Mouse (Mus musculus) kidney, adult 8-10 months (tissue): ENCODE measurements around the gene Hist1h2ae.
A peak's percentile ranks its signal among the peaks of the same experiment; 100 is the strongest.
"Not testable (repeated sequence)": the region's sequence is repeated elsewhere in the genome, so short reads cannot be mapped to it uniquely, and the experiment has no call there.

Experiments used
- DNase-seq, 2 experiments: peaks; one replicate each; pipeline ENCODE4 v3.0.0; 2022

The Hist1h2ae gene

DNA sequence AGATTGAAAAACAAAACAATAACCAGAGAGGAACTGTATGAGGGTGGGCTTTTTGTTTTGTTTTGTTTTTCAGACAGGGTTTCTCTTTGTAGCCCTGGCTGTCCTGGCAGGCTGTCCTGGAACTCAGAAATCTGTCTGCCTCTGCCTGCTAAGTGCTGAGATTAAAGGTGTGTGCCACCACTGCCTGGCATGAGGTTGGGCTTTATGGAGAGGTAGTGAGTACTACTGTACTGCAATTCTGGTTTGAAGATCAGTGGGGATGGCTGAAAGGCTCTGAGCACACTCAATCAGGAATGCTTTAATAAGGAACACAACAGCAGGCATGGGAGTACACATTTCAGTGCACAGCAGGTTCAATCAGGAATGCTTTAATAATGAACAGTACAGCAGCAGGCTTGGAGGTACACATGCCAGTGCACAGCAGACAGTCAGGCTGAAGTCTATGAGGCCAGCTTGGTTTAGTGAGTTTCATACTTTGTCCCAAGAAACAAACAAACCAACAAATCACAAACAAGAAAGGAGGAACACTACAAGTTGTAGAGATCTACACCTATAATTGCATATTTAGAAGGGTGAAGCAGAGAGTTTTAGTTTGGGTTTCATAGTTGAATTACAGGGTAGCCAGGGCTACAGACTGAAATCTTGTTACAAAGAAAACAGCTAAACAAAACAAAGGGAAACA, 12.5 kb upstream of the Hist1h2ae start:
- DNase-seq, result no peak

DNA sequence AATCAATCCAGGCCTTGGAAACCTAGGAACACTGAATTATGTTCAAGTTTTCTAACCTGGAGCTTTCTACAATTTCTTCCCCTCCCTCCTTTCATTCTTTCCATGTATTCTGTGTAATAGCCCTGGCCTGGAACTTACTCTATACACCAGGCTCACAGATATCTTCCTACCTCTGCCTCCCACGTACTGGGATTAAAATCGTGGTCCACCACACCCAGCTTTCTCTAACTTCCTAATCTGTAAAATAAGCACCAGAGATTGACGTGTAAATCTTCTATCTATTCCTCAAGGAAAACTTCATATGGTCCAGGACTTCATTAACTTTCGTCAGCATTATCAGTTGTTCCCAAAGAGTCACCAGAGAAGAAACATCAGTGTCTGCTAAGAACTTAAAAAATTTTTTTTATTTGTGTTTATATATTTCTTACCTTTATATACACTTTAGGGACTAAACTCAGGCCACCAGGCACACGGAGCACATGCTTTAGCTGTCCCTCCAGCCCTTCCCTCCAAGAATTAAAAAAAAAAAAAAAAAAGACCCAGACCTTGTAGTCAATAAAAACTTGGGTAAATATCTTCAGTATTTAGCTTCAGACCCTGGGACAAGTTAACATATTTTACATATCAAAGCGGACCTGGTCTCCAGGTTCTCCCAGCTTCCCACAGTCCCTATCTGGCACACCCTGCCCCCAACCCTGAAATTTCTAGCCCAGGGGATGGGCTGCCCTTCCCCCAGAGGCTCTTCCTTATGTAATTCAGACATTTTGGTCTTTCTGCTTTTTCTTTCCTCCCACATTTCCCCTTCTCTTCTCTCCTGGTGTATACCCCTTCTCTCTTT, 11.4 kb upstream of the Hist1h2ae start:
- no peak for DNase-seq

DNA sequence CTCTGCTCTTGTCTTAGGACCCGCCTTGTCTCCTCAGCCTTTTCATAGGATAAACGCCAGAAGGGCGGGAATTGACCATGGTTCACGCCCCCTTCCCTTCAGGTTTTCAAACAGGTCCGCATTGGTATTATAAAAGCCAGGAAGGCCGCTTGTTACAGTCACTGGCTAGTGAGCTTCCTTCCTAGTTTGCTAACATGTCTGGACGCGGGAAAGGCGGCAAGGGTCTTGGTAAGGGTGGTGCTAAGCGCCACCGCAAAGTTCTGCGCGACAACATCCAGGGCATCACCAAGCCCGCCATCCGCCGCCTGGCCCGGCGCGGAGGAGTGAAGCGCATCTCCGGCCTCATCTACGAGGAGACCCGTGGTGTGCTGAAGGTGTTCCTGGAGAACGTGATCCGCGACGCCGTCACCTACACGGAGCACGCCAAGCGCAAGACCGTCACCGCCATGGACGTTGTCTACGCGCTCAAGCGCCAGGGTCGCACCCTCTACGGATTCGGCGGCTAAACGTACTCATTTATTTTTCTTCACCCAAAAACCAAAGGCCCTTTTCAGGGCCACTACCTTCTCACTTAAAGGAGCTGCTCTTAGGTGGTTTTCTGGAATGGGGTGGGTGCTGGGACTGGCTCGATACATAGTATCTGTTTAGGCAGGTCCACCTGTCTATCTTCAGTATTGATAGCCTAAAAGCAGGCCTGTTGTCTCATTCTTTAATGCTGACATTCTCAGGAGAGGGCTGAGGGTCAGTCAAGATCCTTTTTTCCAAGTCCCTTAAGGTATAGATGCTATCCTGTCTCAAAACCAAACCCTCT, 10.6 kb upstream of the Hist1h2ae start, which contains the start of gene Hist1h4d:
Hist1h4d (plus strand) TSS at position 191 of the 811 bp plus-strand sequence.
- peak; percentile 95 to 96 for DNase-seq

DNA sequence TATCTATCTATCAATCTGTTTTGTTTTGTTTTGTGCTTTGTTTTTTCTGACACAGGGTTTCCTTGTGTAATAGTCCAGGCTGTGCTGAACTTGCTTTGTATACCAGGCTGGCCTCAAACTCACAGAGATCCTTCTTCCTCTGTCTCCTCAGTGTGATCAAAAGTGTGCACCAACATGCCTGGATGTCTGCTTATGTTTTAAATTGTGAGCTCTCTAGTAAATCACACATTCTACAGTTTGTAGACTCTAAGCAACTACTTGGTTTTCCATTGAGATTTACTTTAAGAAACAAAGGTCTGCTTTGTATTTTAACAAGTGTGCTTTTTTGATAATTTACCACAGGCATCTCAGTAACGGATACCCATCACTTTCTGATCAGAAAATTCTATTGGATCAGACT, 6.8 kb upstream of the Hist1h2ae start:
- no peak for DNase-seq

DNA sequence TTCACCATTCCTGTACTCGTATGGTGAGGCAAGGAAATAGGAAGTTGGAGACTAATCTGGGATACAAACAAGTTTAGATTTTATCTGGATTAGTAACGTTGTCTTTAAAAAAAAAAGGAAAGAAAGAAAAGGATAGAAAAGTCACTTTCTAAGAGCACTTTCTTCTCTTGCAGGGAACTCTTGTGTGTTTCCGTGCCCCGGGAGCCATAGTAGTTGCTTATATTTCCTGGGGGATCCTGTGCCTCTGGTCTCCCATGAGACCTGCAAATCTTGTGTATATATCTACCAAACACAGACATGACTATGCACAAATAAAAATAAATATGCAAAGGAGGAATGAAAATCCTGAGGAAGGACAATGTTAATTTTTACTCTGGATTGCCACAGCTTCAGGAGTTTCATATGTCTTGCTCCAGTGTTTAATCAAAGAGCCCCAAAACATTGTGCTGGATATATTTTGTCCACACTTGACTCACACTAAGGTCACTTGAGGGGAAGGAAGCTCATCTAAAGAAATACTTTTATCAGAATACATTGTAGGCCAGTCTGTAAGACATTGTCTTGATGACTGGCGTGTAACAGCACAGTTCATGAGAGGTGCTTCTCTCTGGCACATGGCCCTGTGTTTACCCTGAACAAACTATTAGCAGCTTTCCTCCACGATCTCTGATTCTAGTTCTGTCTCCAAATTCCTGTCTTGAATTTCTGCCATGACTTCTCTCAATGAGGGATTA, 6.1 kb upstream of the Hist1h2ae start:
- no peak for DNase-seq

DNA sequence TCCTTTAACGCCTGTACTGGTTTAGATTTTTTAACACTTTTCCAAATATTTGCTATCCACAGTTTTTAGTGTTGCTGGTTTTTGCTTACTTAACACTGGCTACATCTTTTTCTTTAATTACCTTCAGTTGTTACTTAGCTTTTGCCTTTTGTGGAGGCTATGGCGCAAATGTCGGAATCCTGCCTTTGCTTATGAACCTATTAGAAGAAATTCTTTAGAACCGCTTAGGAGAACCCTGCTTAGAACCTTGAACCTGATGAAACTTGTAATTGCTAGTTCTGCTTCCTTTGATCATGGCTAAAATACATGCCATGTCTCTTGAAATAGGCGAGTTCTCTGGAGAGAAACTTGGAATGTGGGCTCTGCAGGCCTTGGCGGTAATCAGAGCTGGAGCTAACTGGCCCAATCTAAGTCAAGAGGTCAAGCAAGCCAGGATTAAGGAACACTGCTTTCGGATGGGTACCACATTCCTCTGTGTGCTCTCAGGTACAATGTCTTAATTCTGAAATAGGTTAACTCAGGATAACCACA, 5.4 kb upstream of the Hist1h2ae start:
- DNase-seq, result no peak

DNA sequence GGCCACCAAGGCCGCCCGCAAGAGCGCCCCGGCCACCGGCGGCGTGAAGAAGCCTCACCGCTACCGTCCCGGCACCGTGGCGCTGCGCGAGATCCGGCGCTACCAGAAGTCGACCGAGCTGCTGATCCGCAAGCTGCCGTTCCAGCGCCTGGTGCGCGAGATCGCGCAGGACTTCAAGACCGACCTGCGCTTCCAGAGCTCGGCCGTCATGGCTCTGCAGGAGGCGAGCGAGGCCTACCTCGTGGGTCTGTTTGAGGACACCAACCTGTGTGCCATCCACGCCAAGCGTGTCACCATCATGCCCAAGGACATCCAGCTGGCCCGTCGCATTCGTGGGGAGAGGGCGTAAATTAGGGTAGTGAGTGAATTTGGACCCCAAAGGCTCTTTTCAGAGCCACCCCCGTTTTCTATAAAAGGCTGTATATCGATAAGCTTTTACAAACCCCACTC, 4.9 kb upstream of the Hist1h2ae start:
- DNase-seq, result not testable (repeated sequence)

DNA sequence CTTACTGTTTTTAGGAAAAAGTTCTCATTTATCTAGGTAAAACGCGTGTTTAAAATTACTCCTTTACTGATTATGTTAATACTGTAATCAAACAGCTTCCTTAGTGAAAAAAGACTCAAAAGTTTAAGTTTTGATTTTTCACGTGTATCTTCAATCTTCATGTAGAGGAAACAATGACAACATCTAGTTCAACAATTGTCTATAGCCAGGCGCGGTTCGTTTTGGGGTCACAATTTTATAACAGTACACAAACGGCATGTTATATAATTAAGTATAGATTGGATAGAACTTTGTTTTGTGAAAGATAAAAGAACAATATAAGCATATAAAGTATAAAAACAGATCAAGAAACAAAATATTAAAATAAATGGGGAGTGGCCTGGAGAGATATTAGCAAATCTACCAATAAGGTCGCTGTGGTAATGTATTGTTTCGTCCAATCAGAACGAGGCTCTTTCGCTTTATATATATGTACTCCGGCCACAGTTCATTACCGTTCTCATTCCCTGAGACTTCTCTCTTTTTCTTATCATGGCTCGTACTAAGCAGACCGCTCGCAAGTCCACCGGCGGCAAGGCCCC, 4.3 kb upstream of the Hist1h2ae start, which contains the start of gene Hist1h3d:
Hist1h3d (plus strand) TSS at position 493 of the 581 bp plus-strand sequence.
- no peak for DNase-seq

DNA sequence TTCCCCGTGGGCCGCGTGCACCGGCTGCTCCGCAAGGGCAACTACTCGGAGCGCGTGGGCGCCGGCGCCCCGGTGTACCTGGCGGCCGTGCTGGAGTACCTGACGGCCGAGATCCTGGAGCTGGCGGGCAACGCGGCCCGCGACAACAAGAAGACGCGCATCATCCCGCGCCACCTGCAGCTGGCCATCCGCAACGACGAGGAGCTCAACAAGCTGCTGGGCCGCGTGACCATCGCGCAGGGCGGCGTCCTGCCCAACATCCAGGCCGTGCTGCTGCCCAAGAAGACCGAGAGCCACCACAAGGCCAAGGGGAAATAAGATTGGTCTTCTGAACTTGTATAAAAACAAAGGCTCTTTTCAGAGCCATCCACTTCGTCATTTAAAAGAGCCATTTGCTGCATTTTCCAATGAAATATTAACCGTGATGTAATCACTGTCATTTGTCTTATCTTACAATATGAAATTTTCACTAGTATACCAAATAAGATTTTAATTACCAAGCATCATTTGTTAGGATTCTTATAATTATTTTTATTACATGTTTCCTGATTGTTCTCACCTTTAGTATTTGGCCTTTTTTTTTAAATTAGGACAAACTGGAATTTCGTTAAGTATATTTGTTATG, 3.6 kb upstream of the Hist1h2ae start:
- DNase-seq, result not testable (repeated sequence)

DNA sequence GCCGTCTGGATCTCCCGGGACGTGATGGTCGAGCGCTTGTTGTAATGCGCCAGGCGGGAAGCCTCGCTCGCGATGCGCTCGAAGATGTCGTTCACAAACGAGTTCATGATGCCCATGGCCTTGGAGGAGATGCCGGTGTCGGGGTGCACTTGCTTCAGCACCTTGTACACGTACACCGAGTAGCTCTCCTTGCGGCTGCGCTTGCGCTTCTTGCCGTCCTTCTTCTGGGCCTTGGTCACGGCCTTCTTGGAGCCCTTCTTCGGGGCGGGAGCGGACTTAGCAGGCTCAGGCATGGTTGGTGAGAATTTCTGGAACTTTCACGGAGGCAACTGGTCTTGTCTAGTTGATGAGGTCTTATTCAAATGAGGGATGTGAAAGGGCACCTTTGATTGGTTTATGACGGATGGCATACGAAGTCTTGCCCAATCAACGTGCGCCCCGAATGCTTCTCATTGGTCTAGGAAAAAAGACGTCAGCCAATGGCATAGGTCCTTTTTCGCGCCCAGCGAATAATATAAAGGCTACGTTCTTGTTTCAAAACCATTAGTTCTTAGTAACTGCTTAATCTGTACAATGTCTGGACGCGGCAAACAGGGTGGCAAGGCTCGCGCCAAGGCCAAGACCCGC, 3.0 kb upstream of the Hist1h2ae start, which contains the start of the genes Hist1h2bf and Hist1h2ad:
Hist1h2bf (minus strand) TSS at position 299 of the 627 bp plus-strand sequence.
Hist1h2ad (plus strand) TSS at position 484 of the 627 bp plus-strand sequence.
- peak; percentile 68 to 71 for DNase-seq

DNA sequence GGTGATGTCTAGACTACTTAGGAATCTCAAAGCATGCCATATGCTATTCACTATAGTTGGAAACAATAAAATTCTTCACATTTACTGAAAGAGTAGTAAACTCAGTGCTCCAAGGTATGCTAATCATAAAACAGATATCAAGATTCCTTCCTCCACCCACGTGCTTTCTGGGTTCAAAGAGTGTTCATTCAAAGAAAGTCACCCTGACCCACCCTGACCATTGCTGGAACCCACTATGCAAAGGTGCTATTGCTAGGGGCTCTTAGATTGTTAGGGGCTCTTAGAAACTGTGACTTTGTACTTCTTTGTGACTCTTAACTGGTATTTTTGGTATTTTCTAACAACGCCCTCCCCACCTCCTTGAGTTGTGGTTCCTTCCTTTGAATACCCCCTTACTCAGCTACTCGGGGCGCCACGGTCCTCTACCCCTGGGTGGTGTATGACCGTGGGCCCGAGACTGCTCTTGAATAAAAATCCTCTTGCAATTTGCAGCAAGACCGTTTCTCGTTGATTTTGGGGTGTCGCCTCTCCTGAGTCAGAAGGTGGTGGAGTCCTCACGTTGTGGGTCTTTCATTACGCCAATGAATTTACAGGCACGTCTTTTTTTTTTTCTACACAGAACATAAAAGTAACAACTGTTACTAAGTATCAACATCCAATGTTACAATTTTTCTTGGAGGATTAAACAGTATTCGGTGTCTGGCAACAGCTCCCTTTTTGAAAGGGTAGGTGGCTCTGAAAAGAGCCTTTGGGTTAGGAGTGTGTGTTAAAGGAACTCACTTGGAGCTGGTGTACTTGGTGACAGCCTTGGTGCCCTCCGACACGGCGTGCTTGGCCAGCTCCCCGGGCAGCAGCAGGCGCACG, 2.2 kb upstream of the Hist1h2ae start:
- not testable (repeated sequence) for DNase-seq

DNA sequence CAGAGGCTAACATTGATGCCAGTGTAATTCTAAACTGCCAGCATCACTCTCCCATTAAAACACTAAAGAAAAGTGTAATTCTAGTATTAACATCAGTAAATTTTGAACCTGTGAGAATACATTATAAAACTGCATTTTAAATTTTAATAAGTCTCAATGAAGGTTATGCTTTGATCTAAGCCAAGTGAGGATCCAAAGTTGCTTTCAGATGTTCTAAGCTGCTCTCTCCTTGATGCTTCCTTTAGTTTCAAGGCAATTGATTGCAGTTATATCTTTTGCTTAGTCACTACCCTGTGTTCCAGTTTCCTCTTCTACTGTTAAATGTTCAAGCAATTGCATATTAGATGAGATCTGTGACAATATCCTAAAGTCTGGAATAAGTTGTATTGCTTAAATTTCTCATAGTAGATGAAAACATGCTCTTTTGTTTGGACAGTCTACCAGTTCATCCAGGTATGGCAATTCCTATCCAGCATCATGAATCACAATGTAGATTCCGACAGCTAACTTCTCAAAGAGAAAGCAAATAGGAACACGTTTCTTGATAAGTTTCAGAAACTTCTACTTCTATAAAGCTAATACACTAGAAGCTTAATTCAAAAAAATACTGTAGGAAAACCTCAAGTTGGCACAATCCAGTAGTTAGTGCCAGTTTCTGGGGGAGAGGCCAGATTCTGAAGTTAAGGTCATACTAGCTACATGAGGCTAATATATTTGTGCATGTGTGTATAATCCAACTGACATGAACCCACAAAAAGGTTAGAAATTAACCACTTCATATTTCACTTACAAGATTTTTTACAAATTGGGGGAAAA, 1.4 kb upstream of the Hist1h2ae start:
- no peak for DNase-seq

DNA sequence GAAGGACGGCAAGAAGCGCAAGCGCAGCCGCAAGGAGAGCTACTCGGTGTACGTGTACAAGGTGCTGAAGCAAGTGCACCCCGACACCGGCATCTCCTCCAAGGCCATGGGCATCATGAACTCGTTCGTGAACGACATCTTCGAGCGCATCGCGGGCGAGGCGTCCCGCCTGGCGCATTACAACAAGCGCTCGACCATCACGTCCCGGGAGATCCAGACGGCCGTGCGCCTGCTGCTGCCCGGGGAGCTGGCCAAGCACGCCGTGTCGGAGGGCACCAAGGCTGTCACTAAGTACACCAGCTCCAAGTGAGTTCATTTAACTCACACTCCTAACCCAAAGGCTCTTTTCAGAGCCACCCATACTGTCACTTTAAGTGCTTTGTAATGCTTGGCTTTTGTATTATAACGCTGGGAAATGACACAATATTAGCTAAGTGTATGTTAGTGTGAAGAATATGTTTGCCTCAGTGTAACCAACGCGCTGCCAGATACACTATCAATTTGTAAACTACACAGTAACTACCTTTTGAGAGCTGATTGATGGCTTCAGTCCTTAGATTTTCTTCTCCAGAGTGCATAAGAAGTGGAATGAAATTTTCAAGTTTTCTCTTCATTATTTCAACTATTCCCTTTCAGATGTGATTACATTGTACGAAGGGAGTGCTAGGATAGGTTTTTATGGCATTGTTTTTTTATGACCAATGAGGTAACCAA, 641 bp upstream of the Hist1h2ae start:
- not testable (repeated sequence) for DNase-seq

DNA sequence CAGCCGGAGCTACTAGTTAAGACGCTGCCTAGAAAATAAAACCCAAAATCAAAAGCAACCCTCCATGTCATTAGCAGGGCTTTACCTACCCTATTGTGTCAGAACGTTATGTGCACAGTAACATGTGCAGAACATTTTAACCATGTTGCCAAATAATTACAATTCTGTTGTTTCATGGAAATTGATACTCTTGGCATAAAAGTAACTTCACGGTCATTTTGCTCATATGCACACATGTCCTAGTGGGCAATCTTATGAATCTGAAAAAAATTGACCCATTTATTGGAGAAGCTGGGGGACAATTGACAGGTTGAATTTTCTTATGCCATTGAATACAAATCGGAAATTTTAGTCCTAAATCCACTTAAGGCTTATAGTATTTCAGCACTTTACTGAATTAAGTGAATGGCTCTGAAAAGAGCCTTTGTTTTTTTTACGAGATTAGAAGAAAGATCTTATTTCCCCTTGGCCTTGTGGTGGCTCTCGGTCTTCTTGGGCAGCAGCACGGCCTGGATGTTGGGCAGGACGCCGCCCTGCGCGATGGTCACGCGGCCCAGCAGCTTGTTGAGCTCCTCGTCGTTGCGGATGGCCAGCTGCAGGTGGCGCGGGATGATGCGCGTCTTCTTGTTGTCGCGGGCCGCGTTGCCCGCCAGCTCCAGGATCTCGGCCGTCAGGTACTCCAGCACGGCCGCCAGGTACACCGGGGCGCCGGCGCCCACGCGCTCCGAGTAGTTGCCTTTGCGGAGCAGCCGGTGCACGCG, 579 bp downstream of the Hist1h2ae start:
- not testable (repeated sequence) for DNase-seq

DNA sequence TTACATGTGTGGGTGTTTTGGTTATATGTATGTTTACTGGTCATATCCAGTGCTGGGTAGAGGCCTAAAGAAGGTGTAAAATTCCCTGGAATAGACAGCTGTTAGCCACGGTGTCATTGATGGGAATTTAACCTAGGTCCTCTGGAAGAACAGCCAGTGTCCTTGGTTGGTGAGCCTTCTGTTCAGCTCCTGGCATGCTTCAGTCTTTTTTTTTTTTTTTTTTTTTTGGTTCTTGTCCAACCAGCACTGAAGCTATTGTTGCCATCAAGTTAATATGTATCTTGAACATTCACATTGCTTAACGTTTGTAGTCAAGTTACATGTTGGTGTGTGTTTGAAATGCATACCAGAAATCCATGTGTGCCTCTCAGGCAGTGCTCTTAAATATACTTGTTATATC, 6.5 kb downstream of the Hist1h2ae start:
- no peak for DNase-seq

DNA sequence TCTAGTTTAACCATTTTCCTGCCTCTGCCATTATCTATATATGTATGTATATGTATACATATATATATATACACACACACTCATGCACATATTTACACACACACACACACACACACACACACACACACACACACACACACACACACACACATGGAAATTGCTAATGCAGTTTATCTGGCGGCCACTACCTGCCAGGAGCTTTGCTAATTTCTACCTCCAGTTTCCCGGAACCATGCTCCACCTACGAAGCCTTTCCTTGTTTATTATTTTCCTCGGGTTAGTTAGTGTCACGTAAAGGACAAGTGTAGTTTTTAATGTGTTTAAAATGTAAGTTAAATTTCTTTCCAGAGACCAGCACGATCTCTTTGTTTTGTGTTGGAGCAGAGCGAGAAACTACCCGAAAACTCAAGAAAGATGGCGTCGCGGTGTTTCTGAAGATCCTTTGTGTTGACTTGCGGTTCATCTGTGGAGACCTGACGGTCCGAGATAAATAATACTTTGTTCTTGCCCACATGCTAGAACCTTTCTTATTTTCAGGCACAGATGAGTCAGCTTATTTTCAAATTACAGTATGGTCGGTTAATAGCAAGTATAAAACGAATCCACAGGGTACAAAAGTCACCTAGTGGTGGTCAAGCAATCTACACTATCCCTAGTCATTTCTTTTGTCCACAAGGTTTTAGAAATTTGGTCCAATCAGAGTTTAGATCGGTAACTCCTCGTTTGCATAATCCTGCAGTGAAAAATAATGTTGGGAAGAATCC, 8.1 kb downstream of the Hist1h2ae start:
- peak in 1 of 2 experiments; percentile 33 for DNase-seq
